10 mouse cellular contexts compared by ENCODE assay signal in the genomic region with DNA sequence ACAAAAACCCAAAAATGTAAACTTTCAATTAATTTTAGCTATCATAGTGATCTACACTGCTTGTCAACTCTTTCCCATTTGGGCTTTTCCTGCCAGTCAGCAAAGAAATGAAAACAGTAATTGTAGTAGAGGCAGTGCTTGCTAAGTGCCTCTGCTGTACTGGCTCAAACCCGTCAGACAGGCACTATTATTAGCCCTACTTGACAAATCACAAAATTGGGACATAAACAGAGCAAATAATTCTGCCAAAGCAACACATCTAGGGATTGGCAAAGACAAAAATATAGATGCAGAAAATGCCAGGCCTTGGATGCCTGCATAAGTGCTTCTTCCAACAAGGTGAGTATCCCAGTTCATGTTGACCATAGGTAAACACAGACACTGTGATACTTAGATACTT. TPM values are rescaled to one million over a fixed set of nuclear protein-coding genes. Genes with fewer than 3 reads are reported as not detected.
A peak's percentile ranks its signal among the peaks of the same experiment; 100 is the strongest.
DNase-seq lines count a peak whose midpoint lies in the region; ATAC-seq and TF ChIP-seq lines count a peak whose summit lies in the region.
"Had no signal": no experiment of that assay in that cellular context is flagged by ENCODE, and none has a peak within 500 bp of the region (broad histone marks: within the 10 kb centered on the region; RNA-seq: fewer than 3 reads in every experiment).

No protein-coding gene starts in this region.

- no peak for DNase-seq in heart, adult 2 months
- DNase-seq in heart, adult 9 months (ENCODE audit: low spot score in 2 of 2), result no peak
- DNase-seq in neural tube, embryonic 11.5 days (ENCODE audit: low spot score), result no peak
- no peak for DNase-seq in neural tube, embryonic 10.5 days (ENCODE audit: extremely low spot score, low spot score)
- no peak for DNase-seq in limb, embryonic 14.5 days (ENCODE audit: low spot score)
- no peak for DNase-seq in cerebellum, postnatal 36 days
- DNase-seq in urinary bladder, postnatal 36 days (ENCODE audit: low spot score in 2 of 2), result no peak
- DNase-seq: gastrocnemius, postnatal 25 days; right cerebral cortex, adult 18-20 months had no signal

- TF ChIP-seq EP300 in heart, adult 2 months (IDR thresholded peaks at IDR 0.05; ENCODE audit: insufficient read depth, low read depth, low read length), result no peak

- no peaks in the 10 kb centered on the region for H3K9me3 ChIP-seq in neural tube, embryonic 11.5 days (ENCODE audit: control insufficient read depth, low read length)
- no peaks in the 10 kb centered on the region for H3K9me3 ChIP-seq in limb, embryonic 14.5 days (ENCODE audit: control insufficient read depth, low read length)
- H3K9me3 ChIP-seq in stomach, embryonic 15.5 days, result no peaks in the 10 kb centered on the region

- H3K4me2 ChIP-seq in neural tube, embryonic 11.5 days (ENCODE audit: low read depth), result peak overlapping the region; percentile 82
- peak overlapping the region; percentile 67 for H3K4me2 ChIP-seq in limb, embryonic 14.5 days (replicated peaks; ENCODE audit: low read depth, low read length, severe bottlenecking)
- peak overlapping the region; percentile 61 for H3K4me2 ChIP-seq in stomach, embryonic 15.5 days

- 0 out of 2 replicates have a peak overlapping the region, but pooled peaks have one; percentile 15 for H3K9ac ChIP-seq in heart, adult 2 months (ENCODE audit: low read depth, low read length)
- H3K9ac ChIP-seq in neural tube, embryonic 11.5 days (ENCODE audit: low read length), result no peak overlapping the region
- H3K9ac ChIP-seq in limb, embryonic 14.5 days (ENCODE audit: low read depth, low read length, severe bottlenecking), result peak overlapping the region; percentile 97; the same call in 1 of the 2 replicates
- H3K9ac ChIP-seq in stomach, embryonic 15.5 days, result no peak overlapping the region

- intact Hi-C loops in heart, adult 2 months (cut with DNase I), result loop anchor here (2.0 to 5.0 kb wide), 3 partner anchors 21 to 83 kb away; partner anchors contain the start of genes Cog7, Dctn5 and Palb2

- peak overlapping the region; percentile 98 for H3K27ac ChIP-seq in heart, adult 2 months
- no peak overlapping the region for H3K27ac ChIP-seq in neural tube, embryonic 11.5 days (ENCODE audit: low read depth, low read length)
- no peak overlapping the region for H3K27ac ChIP-seq in limb, embryonic 14.5 days (replicated peaks; ENCODE audit: low read depth, low read length)
- H3K27ac ChIP-seq in stomach, embryonic 15.5 days, result peak overlapping the region; percentile 6; the same call in 1 of the 2 replicates

- H3K36me3 ChIP-seq in heart, adult 2 months (ENCODE audit: control insufficient read depth, insufficient read depth, low read length), result peaks cover 27% of the 10 kb centered on the region
- no peaks in the 10 kb centered on the region for H3K36me3 ChIP-seq in neural tube, embryonic 11.5 days (ENCODE audit: control insufficient read depth, insufficient read depth, low read length)
- peaks cover 20% of the 10 kb centered on the region for H3K36me3 ChIP-seq in limb, embryonic 14.5 days (ENCODE audit: control insufficient read depth, insufficient read depth, low read length)
- peaks cover 9% of the 10 kb centered on the region; the same call in 1 of the 2 replicates for H3K36me3 ChIP-seq in stomach, embryonic 15.5 days

- no peak for TF ChIP-seq CTCF in heart, adult 2 months (IDR thresholded peaks at IDR 0.05)

- no peak overlapping the region for H3K4me3 ChIP-seq in heart, adult 2 months
- no peak overlapping the region; the same call in 1 of the 2 replicates for H3K4me3 ChIP-seq in neural tube, embryonic 11.5 days (ENCODE audit: low read depth, low read length)
- H3K4me3 ChIP-seq in limb, embryonic 14.5 days (replicated peaks; ENCODE audit: low read length), result peak overlapping the region; percentile 99
- peak overlapping the region; percentile 72 for H3K4me3 ChIP-seq in stomach, embryonic 15.5 days (replicated peaks)

- WGBS in heart, adult 2 months, result 55% methylated on average over 1 of the region's 1 CpGs
- whole genome bisulfite sequencing in neural tube, embryonic 11.5 days, result 76% methylated on average over 1 of the region's 1 CpGs
- WGBS in limb, embryonic 14.5 days, result 73% methylated on average over 1 of the region's 1 CpGs
- 51% methylated on average over 1 of the region's 1 CpGs for WGBS in stomach, embryonic 15.5 days

- no peak for TF ChIP-seq POLR2A in heart, adult 2 months (IDR thresholded peaks at IDR 0.05; ENCODE audit: insufficient read depth, low read depth, low read length)
- no peak for TF ChIP-seq POLR2A in limb, embryonic 14.5 days (IDR thresholded peaks at IDR 0.05; ENCODE audit: borderline replicate concordance, extremely low read depth, insufficient read depth, insufficient read length)

- peaks cover 6% of the 10 kb centered on the region for H3K79me2 ChIP-seq in heart, adult 2 months (replicated peaks; ENCODE audit: control insufficient read depth, insufficient read depth, low read length)

- peaks cover 8% of the 10 kb centered on the region for H3K4me1 ChIP-seq in heart, adult 2 months (ENCODE audit: control insufficient read depth, insufficient read depth, low read length)
- H3K4me1 ChIP-seq in neural tube, embryonic 11.5 days (ENCODE audit: control insufficient read depth, insufficient read depth, low read length), result peaks cover 13% of the 10 kb centered on the region
- H3K4me1 ChIP-seq in limb, embryonic 14.5 days (ENCODE audit: control insufficient read depth, insufficient read depth, low read length), result peaks cover 19% of the 10 kb centered on the region
- peaks cover 16% of the 10 kb centered on the region for H3K4me1 ChIP-seq in stomach, embryonic 15.5 days

- H3K27me3 ChIP-seq in heart, adult 2 months (ENCODE audit: control insufficient read depth, insufficient read depth, low read length), result no peaks in the 10 kb centered on the region
- no peaks in the 10 kb centered on the region for H3K27me3 ChIP-seq in neural tube, embryonic 11.5 days (ENCODE audit: control insufficient read depth, insufficient read depth, low read length)
- H3K27me3 ChIP-seq in limb, embryonic 14.5 days (ENCODE audit: control insufficient read depth, insufficient read depth, low read length), result no peaks in the 10 kb centered on the region
- no peaks in the 10 kb centered on the region for H3K27me3 ChIP-seq in stomach, embryonic 15.5 days (replicated peaks)

- ATAC-seq in neural tube, embryonic 11.5 days (ENCODE audit: insufficient read depth, low FRiP score, low TSS enrichment), result no peak
- no peak for ATAC-seq in limb, embryonic 14.5 days (ENCODE audit: low FRiP score, low read depth)
- no peak for ATAC-seq in stomach, embryonic 15.5 days (ENCODE audit: insufficient read depth, low FRiP score, low read depth)

RNA-seq across cellular contexts. Expression of gene Ubfd1, which starts 1.3 kb away (rescaled TPM):
- total RNA-seq in heart, adult 2 months (2021), result 10 to 100 TPM; 30.4 to 37.2 TPM
- 17.8 and 27.6 TPM in 2 replicates for polyA plus RNA-seq in heart, adult 2 months (2012; rRNA removed)
- polyA plus RNA-seq in neural tube, embryonic 11.5 days (2014; fragmentation: Nextera tagmentation; extraction: Ambion mirVana), result 98.6 and 110 TPM in 2 replicates
- 75.7 and 86.8 TPM in 2 replicates for polyA plus RNA-seq in limb, embryonic 14.5 days (2012; rRNA removed)
- polyA plus RNA-seq in limb, embryonic 14.5 days (2014; fragmentation: Nextera tagmentation; extraction: Ambion mirVana), result 96.4 TPM in 2 replicates
- 60.2 and 63.2 TPM in 2 replicates for polyA plus RNA-seq in stomach, embryonic 15.5 days (2015; fragmentation: Nextera tagmentation; extraction: Ambion mirVana)

RNA-seq across cellular contexts. Expression of gene Ears2, which starts 1.4 kb away (rescaled TPM):
- total RNA-seq in heart, adult 2 months (2021), result 10 to 100 TPM; 11.8 to 12.9 TPM
- 10.6 and 11.8 TPM in 2 replicates for polyA plus RNA-seq in heart, adult 2 months (2012; rRNA removed)
- 13.0 and 14.2 TPM in 2 replicates for polyA plus RNA-seq in neural tube, embryonic 11.5 days (2014; fragmentation: Nextera tagmentation; extraction: Ambion mirVana)
- 12.7 and 14.6 TPM in 2 replicates for polyA plus RNA-seq in limb, embryonic 14.5 days (2012; rRNA removed)
- 16.4 and 16.8 TPM in 2 replicates for polyA plus RNA-seq in limb, embryonic 14.5 days (2014; fragmentation: Nextera tagmentation; extraction: Ambion mirVana)
- polyA plus RNA-seq in stomach, embryonic 15.5 days (2015; fragmentation: Nextera tagmentation; extraction: Ambion mirVana), result 17.5 and 18.4 TPM in 2 replicates

RNA-seq across cellular contexts. Expression of gene Ndufab1, which starts 36.0 kb away (rescaled TPM):
- 1,000 to 10,000 TPM; 1,546 to 1,742 TPM for total RNA-seq in heart, adult 2 months (2021)
- polyA plus RNA-seq in heart, adult 2 months (2012; rRNA removed), result 502 and 847 TPM in 2 replicates
- polyA plus RNA-seq in neural tube, embryonic 11.5 days (2014; fragmentation: Nextera tagmentation; extraction: Ambion mirVana), result 659 and 695 TPM in 2 replicates
- polyA plus RNA-seq in limb, embryonic 14.5 days (2012; rRNA removed), result 127 and 148 TPM in 2 replicates
- polyA plus RNA-seq in limb, embryonic 14.5 days (2014; fragmentation: Nextera tagmentation; extraction: Ambion mirVana), result 554 and 558 TPM in 2 replicates
- 708 and 737 TPM in 2 replicates for polyA plus RNA-seq in stomach, embryonic 15.5 days (2015; fragmentation: Nextera tagmentation; extraction: Ambion mirVana)

RNA-seq across cellular contexts. Expression of gene Gga2, which starts 44.6 kb away (rescaled TPM):
- 10 to 100 TPM; 25.3 to 28.5 TPM for total RNA-seq in heart, adult 2 months (2021)
- polyA plus RNA-seq in heart, adult 2 months (2012; rRNA removed), result 25.7 and 30.1 TPM in 2 replicates
- 70.4 and 72.5 TPM in 2 replicates for polyA plus RNA-seq in neural tube, embryonic 11.5 days (2014; fragmentation: Nextera tagmentation; extraction: Ambion mirVana)
- polyA plus RNA-seq in limb, embryonic 14.5 days (2012; rRNA removed), result 122 and 184 TPM in 2 replicates
- polyA plus RNA-seq in limb, embryonic 14.5 days (2014; fragmentation: Nextera tagmentation; extraction: Ambion mirVana), result 85.2 and 88.8 TPM in 2 replicates
- 87.9 and 107 TPM in 2 replicates for polyA plus RNA-seq in stomach, embryonic 15.5 days (2015; fragmentation: Nextera tagmentation; extraction: Ambion mirVana)

Comparison
In these comparisons a context has a peak if more than half of its experiments do, and no peak if none do; other contexts are left out.
1. H3K27ac ChIP-seq: peak in heart, adult 2 months (single experiment) and stomach, embryonic 15.5 days (single experiment); none in neural tube, embryonic 11.5 days (single experiment) and limb, embryonic 14.5 days (single experiment).
2. H3K4me3 ChIP-seq: peak in limb, embryonic 14.5 days (single experiment) and stomach, embryonic 15.5 days (single experiment); none in heart, adult 2 months (single experiment) and neural tube, embryonic 11.5 days (single experiment).
3. H3K9ac ChIP-seq: peak in heart, adult 2 months (single experiment) and limb, embryonic 14.5 days (single experiment); none in neural tube, embryonic 11.5 days (single experiment) and stomach, embryonic 15.5 days (single experiment).
4. Peak in every context shown above with its lines, with median percentiles within 50 percentile points of each other: H3K4me2 ChIP-seq.